Mouse (Mus musculus): ENCODE data around the gene Podn. TPM values are rescaled to one million over a fixed set of nuclear protein-coding genes. Genes with fewer than 3 reads are reported as not detected.
A peak's percentile ranks its signal among the peaks of the same experiment; 100 is the strongest.

The Podn gene
- total RNA-seq, 2 experiments from 2014 or later, result 7.1 to 7.4 TPM

DNA sequence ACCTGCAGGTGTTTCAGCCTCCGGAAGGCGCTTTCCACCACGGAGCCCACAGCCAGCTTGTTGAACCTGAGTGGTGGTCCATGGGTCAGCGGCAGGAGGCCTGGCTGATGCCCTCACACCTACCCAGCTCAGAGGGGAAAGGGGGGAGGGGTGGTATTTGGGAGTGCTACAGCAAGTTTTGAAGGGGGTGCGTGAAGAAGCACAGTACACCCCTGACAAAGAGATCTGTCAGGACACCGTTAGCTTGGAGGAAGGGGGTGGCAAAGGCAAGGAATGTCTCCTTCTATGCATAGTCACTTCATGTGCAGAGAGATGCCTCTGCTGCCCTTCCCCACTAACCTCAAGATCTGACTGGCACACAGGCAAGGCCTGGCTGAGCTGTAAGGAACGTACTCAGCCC lies 78.4 kb downstream of the Podn start:
- no peak for DNase-seq (ENCODE audit: low spot score in 2 of 2)
- intact Hi-C loops (cut with DNase I), result no loop called here

DNA sequence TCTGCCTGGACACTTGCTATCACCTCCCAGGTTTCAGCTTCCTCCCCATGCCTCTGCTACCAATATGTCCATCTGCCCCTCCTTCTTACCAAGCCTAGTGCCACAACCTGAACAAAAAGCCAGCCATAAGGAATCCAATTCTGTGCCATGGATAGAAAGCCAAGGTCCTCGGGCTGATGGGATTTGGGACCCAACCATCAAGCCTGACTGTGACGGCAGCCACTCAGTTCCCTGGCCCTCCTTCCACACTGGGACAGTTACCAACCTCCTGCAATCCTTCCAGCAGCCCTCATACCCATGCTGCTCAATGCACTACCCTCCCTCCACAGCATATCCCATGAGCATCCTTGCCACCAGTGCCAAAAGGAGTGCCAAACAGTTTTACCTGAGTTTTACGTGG lies 79.9 kb downstream of the Podn start:
- intact Hi-C loops (cut with DNase I), result no loop called here
- no peak for DNase-seq (ENCODE audit: low spot score in 2 of 2)

DNA sequence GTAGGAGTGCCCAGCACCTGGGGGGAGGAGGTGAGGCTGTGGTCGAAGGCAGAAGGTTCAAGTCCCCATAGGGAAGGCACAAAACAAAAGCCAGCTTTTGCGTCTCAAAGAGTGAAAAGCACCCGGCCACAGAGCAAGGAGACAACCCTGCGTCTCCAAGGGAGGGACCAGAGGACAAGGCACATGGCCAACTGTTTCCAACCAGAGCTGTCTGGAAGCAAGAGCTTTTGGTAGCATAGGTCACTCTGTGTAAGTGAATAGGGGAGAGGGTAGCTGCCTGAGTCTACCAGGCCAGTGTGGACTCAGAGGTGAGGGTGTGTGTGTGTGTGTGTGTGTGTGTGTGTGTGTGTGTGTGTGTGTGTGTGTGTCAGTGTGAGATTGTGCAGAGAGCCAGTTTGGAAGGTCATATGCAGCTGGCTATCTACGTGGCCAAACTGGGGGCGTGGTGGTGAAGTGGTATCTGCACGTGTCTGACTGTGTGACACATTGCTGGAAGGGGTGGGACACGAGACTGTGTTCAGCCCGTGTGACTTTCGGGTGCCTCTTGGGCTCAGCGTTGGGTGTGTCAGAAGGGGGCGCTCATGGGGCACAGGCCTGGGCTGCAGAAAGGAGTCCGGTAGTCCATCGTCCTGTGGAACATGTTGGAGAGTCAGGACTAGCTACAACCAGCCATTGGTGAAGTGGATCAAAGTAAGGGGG lies 81.0 kb downstream of the Podn start:
- intact Hi-C loops (cut with DNase I), result no loop called here
- no peak for DNase-seq (ENCODE audit: low spot score in 2 of 2)

DNA sequence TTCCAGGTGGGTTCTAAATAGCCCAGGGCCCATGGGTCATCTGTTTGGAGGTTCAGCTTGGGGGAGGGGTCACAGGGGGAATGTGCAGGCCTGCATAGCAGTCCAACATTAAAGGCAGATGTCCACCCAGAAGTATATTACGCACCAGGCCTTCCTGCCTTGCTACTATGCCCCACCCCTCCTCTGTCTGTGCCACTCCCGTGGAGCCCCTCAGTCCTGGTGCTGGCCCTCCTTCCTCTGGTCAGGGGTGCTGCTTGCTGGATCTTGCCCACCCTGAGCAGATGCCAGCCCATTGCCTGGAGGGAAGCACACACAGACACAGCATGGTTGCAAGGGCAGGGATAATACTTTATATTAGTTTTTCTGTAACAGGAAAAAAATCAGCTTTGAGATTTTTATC lies 81.8 kb downstream of the Podn start:
- intact Hi-C loops (cut with DNase I), result no loop called here
- DNase-seq (ENCODE audit: low spot score in 2 of 2), result no peak

DNA sequence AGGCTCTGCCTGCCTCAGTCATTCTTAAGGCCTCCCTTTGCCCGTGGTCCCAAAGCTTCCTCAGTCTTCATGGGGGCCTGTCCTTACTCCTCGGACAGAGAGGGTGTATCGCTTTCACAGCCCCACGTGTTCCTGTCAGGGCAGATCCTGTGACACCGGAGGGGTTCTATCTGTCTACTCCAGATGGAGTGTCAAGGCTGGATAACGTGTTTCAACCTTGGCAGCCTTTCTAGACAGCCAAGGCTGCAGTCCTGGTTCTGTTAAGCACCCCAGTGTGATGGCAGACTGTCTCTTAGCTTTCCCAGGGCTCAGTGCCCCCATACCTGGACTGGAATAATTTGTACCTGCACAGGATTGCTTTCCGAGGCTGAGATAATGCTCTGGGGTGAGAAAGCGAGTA lies 87.7 kb downstream of the Podn start:
- DNase-seq (ENCODE audit: low spot score in 2 of 2), result no peak
- intact Hi-C loops (cut with DNase I), result no loop called here

DNA sequence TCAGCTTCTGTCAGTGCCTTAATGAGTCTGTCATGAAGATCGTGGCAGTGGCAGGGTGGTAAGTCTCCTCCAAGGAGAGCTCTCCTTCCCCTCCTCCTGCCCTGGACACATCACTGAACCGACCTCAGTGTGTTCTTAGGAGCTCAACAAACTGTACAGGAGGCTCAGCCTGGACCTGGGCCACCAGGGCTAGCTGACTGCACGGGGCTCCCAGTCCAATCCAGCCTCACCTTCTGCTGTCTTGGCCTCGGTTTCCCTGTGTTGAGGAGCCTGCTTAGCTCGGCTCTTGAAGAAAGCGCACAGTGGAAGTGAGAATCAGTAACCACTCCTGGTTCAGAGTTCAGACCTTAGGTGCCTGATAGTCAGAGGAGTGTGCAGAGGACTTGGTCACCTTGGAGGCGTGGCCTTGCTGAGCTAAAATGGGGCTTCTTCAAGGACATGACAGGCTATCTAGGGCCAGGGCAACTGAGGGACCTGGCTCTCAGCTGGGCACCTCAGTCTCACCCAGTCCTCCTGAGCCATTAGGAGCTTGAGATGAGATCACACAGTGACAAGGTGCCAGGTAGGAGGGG lies 88.6 kb downstream of the Podn start:
- intact Hi-C loops (cut with DNase I), result no loop called here
- DNase-seq (ENCODE audit: low spot score in 2 of 2), result no peak

DNA sequence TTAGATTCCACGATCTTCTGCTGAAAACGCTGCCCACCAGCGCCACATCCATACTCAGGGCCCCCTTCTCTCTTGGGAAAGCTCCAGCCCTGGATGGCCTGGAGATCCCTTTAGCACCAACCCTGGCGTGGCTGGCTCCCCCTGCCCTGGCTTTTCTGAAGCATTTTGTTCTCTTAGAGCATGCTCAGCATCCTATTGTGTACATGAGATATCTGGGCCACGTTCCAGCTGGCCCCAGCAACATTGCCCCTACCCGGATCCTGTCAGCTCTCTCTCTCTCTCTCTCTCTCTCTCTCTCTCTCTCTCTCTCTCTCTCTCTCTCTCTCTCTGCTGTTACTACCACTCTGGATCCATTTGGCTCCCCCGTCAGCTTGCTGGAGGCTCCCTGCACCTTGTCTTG lies 90.9 kb downstream of the Podn start:
- no peak for DNase-seq (ENCODE audit: low spot score in 2 of 2)
- intact Hi-C loops (cut with DNase I), result no loop called here

DNA sequence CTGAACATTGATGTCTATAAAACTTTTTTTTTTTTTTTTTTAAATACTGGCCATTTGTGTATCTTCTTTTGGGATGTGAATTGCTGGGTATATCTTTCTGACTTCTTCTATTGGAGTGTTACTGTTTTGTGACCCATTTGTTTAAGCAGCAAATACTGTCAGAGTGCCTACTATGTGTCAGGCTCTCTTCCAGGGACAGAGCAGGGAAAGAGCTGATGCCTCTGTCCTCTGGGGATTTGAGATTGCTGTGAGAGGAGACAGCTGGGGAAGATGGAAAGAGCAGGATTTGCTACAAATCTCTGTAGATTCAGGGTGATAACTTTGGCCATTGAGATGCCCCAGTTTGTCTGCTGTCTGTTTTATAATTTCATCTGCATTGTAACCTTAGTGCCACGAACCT lies 96.9 kb downstream of the Podn start:
- intact Hi-C loops (cut with DNase I), result no loop called here
- DNase-seq (ENCODE audit: low spot score in 2 of 2), result no peak

DNA sequence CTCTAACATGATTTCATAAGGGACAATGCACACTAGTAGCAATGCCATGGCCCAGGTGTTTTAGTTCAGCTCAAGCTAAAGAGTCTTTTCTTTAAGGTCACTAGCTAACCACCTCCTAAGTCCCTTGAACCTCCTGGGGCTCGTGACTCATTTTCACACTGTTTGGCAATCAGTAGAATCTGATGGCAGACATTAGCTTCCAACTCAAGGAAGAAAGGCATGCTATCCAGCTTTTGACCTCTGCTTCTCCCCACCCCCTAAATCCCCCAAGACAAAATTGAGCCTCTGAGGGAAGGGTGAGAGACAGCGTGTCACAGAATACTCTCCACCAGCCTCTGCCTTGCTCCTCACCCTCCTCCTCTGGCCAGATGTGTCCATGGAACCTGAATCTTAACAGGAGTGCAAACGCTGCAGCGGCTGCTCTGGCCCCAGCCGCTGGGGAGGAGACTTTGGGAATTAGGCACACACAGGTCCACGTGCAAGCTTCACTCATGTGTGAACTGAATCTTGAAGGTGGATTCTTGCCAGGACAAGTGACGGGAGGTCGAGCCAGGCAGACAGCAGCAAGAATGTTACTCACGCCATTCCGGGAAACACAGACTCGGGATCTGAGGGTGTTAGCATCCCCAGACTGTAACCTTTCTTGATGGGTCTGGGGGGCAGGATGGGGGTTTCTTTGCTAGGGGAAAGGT lies 97.5 kb downstream of the Podn start:
- DNase-seq (ENCODE audit: low spot score in 2 of 2), result no peak
- intact Hi-C loops (cut with DNase I), result no loop called here

DNA sequence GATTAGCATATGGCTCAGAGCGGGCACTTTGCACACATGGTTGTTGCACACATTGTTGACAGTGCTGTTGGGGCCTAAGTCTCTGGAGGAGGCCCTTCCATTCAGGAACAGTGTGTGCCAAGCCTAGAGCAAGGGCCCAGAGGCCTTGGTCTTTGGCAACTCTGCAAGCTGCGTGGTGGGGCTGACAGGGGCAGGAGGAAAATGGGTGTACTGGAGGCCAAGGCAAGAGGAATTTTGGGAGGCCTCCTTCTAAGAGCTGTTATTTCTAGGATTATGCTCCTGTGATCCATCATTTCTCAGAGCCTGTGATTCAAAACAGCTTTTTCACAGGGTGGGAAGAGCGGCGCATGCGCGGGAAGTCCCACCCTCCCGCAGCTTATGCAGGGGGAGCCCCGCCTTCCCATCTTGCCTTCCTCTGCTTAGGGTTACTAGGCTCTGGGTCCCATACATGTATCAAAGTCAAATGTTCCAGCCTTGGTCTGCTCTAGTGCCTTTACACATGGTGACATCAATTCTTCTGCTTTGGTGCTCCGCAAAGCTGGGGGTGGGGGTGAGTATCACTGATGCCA lies 99.7 kb downstream of the Podn start:
- no peak for DNase-seq (ENCODE audit: low spot score in 2 of 2)
- intact Hi-C loops (cut with DNase I), result no loop called here

DNA sequence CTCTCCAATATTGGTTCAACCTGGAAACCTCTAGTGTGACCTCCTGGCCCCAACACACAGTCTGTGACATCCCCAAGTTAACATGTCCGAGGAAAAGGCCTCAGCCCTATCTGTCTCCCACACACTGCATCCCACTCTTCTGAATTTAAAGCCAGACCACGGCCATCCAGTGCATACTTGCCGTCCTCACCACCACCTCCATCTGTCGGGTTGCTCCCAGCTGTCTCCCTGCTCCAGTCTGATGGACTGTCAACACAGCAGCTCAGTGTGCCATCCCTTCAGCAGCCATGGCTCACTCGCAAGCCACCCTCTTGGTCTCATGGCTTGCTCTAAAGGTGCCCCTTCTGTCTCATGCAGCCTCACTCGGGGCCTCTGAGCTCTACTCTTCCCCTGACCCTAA lies 100.5 kb downstream of the Podn start:
- intact Hi-C loops (cut with DNase I), result no loop called here

DNA sequence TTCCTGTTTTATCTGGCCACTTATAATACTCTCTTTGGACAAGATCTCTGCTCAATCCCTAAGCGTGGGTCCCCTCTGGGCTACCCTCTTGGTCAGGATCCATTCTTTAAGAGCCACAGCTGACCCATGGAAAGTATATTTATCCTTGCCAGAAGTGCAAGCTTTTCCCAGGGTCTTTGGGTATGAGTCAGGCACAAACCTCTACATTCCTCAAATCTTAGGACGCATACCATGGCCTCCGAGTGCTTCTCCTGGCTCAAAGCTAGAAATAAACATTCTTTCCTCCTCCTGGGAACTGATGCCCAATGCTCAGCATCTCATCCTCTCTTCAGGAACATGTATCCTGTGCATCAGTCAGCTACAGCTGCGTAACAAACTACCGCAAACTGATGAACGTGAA lies 101.2 kb downstream of the Podn start:
- no peak for DNase-seq (ENCODE audit: low spot score in 2 of 2)
- intact Hi-C loops (cut with DNase I), result no loop called here

More for the DNA sequence above, 100.5 kb downstream of the Podn start:
- no peak for DNase-seq (ENCODE audit: low spot score in 2 of 2)

DNA sequence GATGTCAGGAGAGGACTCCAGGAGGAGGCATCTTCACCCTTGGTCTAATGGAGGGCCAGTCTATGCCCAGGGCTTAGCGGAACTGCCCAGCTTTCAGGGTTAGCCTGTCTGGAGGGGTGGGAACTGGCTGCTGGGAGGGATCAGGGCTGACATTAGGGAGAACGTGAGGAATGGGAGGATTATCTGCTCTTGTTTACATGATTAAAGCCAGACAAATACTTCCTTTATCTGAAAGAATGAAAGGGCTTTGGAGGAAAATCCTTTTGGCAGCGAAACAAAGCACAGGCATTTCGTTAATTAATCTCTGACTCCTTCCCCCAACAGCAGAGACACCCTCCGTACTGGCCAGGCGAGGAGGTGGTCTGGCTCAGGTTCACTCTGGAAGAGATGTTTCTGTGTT lies 104.4 kb downstream of the Podn start:
- intact Hi-C loops (cut with DNase I), result no loop called here
- DNase-seq (ENCODE audit: low spot score in 2 of 2), result no peak

DNA sequence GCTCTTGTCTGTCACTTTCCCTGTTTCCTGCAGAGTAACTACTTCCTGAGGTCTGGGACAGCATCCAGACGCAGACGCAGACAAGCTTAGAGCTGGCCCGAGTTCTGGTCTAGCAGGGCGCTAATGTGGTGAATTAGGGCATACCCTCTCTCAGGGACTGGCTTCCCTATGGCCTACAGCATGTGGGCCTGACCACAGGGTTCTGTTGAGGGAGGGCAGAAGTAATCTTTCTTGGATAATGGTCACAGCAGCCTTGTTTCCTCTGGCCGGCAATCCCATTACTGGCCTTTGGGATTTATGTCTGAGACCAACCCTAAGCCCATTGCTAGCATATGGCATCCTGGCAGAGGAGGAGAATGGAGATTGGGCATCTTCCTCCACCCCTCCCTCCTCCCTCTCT lies 105.4 kb downstream of the Podn start:
- intact Hi-C loops (cut with DNase I), result no loop called here
- no peak for DNase-seq (ENCODE audit: low spot score in 2 of 2)

DNA sequence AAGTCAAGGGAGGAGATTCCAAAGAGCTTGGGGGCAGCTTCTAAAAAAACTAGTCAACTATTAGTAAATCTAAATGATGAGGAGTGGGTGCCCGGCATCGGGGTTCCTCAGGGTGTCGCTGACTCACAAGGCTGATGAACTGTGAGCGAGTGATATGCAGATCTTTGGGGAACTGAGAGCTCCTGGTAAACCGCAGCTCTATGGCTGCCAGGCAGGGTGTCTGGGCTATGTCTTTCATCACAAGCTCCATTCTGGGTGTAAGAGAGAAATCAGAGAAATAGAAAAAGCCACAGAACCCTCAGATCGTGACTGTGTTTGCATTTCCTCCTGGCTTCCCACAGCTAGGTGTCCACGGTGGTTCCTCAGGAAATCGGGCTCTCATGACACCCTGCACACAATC lies 107.3 kb downstream of the Podn start:
- intact Hi-C loops (cut with DNase I), result no loop called here
- DNase-seq (ENCODE audit: low spot score in 2 of 2), result no peak

DNA sequence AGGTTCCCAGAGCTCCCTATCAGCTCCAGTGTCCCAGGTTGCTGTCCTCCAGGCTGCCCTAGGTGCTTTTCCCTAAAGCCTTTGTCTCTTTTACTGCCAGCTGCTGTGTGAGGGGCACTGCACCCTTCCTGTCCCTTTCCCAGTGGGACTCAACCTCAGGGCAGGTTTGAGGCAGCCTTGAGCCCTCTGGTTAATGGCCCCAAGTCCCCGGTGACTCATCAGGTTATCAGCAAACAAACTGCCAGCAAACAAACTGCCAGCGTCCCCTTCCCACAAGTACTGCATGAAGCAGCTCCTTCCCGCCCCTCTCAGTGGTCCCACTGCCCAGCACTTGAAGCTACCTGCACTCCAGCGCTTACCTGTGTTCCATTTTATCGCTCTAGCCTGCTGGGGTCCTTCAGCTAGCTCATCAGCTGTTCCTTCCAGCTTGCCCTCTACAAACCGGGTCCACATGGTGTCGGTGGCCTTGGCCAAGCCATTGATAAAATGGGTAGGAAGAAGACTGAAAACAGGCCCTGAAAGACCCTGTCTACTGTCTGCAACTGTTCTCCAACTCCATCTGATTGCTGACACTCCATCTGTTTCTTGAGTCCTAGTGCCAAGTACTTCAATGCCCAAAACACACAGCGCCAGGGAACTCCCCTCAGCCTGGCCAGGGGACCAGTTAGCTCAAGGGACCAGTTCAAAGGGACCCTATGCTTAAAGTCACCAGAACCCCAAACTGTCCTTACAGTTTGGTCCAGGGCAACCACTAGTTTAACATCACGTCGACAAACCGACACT lies 109.7 kb downstream of the Podn start:
- no peak for DNase-seq (ENCODE audit: low spot score in 2 of 2)
- intact Hi-C loops (cut with DNase I), result no loop called here

DNA sequence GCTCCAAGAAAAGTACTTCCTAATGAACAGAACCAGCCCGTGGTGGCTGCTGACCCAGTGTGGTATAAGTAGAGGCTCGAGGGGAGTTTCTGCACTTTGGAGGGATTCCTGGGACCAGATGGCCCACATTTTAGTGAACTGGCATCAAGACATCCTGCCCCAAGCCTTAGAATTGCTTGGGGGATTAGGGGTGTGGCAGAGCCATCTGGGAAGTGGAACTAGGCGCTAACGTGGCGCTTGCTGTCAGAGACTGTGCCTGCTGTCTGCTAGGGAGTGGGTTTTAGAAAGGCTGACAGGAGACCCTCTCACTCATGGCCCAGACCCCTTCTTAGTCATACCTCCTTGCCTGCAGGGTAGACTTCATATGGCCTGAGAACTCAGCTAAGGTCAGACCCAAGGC lies 110.4 kb downstream of the Podn start:
- intact Hi-C loops (cut with DNase I), result no loop called here
- no peak for DNase-seq (ENCODE audit: low spot score in 2 of 2)

DNA sequence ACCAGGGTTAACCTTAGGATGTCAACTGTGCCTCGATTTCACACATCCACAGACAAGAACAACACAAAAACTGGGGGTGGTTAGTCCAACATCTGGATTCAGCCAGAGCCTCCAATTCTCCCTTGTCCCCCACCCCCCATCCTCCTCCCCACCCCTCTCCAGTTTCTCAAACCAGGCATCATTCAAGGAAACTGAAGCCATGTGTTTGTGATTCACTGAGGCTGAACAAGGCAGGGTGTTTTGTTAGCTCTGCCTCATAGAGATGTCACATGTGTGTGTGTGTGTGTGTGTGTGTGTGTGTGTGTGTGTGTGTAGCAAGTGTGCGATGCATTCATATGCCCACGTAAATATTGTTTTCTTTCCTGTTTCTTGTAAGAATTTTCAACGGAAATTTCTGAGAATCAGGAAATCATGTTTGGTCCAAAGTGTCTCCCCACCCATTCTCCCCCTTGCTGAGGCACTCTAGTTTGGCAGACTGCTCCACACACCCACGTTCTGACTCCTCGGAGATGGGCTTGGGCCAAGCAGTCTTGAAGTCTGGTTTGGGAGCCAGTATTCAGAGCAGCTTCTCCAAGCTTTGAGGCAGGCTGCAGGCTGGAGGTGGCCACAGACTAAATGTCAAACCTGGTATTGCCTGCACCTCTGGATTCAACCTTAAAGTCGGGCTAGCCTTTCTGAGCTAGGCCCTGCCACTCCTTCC lies 111.8 kb downstream of the Podn start:
- intact Hi-C loops (cut with DNase I), result no loop called here
- peak; percentile 81 to 91 for DNase-seq (ENCODE audit: low spot score in 2 of 2)

DNA sequence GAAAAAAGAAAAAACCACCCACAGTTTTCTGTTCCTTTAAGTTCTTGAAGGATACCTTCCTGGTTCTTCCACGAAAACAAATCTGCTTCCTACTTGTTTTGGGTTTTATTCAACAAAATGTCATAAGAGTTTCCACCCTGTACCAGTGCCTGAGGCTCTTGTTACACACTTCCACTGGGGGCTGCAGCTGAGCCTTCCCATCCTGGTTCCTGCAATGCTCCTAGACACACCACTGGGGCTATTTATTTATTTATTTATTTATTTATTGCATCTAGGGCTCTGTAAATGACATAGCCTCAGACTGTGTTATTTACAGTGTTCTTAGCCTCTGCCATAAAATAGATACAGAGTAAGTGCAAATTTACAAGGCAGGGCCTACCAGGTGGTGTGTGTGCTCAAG lies 112.5 kb downstream of the Podn start:
- DNase-seq (ENCODE audit: low spot score in 2 of 2), result no peak
- intact Hi-C loops (cut with DNase I), result no loop called here

Measured in left cerebral cortex, postnatal 14 days (tissue).